Mouse (Mus musculus): Measurements from ENCODE around the gene Hipk2.

Hipk2 gene

GRCm38 (mm10) chr6:38795096-38795816, 80.7 kb downstream of the Hipk2 start:
- no peak for DNase-seq (ENCODE audit: extremely low spot score, low spot score)

GRCm38 (mm10) chr6:38792966-38793365, 83.0 kb downstream of the Hipk2 start:
- DNase-seq (ENCODE audit: extremely low spot score, low spot score): no peak

GRCm38 (mm10) chr6:38789221-38789810, 86.6 kb downstream of the Hipk2 start:
- no peak for DNase-seq (ENCODE audit: extremely low spot score, low spot score)

GRCm38 (mm10) chr6:38787811-38788509, 88.0 kb downstream of the Hipk2 start:
- DNase-seq (ENCODE audit: extremely low spot score, low spot score): no peak

- DNase-seq (ENCODE audit: extremely low spot score, low spot score): no peak
Measured at GRCm38 (mm10) chr6:38787134-38787533, 88.8 kb downstream of the Hipk2 start.

- DNase-seq (ENCODE audit: extremely low spot score, low spot score): no peak
Measured at GRCm38 (mm10) chr6:38785747-38786146, 90.2 kb downstream of the Hipk2 start.

GRCm38 (mm10) chr6:38779411-38779810, 96.6 kb downstream of the Hipk2 start:
- DNase-seq (ENCODE audit: extremely low spot score, low spot score): no peak

GRCm38 (mm10) chr6:38778887-38779286, 97.1 kb downstream of the Hipk2 start:
- DNase-seq (ENCODE audit: extremely low spot score, low spot score): no peak

- DNase-seq (ENCODE audit: extremely low spot score, low spot score): no peak
Measured at GRCm38 (mm10) chr6:38776000-38776584, 99.9 kb downstream of the Hipk2 start.

GRCm38 (mm10) chr6:38772836-38773518, 103.0 kb downstream of the Hipk2 start:
- DNase-seq (ENCODE audit: extremely low spot score, low spot score): no peak

- no peak for DNase-seq (ENCODE audit: extremely low spot score, low spot score)
Measured at GRCm38 (mm10) chr6:38771061-38771667, 104.8 kb downstream of the Hipk2 start.

GRCm38 (mm10) chr6:38769627-38770026, 106.3 kb downstream of the Hipk2 start:
- DNase-seq (ENCODE audit: extremely low spot score, low spot score): no peak

- DNase-seq (ENCODE audit: extremely low spot score, low spot score): no peak
Measured at GRCm38 (mm10) chr6:38762588-38763265, 113.2 kb downstream of the Hipk2 start.

GRCm38 (mm10) chr6:38762006-38762405, 114.0 kb downstream of the Hipk2 start:
- no peak for DNase-seq (ENCODE audit: extremely low spot score, low spot score)

- no peak for DNase-seq (ENCODE audit: extremely low spot score, low spot score)
Measured at GRCm38 (mm10) chr6:38760911-38761706, 114.9 kb downstream of the Hipk2 start.

- DNase-seq (ENCODE audit: extremely low spot score, low spot score): no peak
Measured at GRCm38 (mm10) chr6:38759922-38760620, 115.9 kb downstream of the Hipk2 start.

GRCm38 (mm10) chr6:38759186-38759585, 116.8 kb downstream of the Hipk2 start:
- no peak for DNase-seq (ENCODE audit: extremely low spot score, low spot score)

- DNase-seq (ENCODE audit: extremely low spot score, low spot score): no peak
Measured at GRCm38 (mm10) chr6:38757597-38757996, 118.4 kb downstream of the Hipk2 start.

- DNase-seq (ENCODE audit: extremely low spot score, low spot score): no peak
Measured at GRCm38 (mm10) chr6:38756968-38757367, 119.0 kb downstream of the Hipk2 start.
